Mouse (Mus musculus) embryonic facial prominence, embryonic 15.5 days (tissue): ENCODE measurements at regions not wholly inside any gene's neighbourhood (a gene's known extent, or its start where the extent isn't known, plus 50 kb on each side); places are given as distances from the start of the nearest gene placed in this dataset.

Experiments used
- ATAC-seq: fragments of 200-750 bp; cut with Nextera tagmentation; 2 replicates; pipeline ENCODE4 v1.8.0; 2017; ENCODE audit warnings: low read depth, moderate TSS enrichment; ENCODE audit not compliant: insufficient number of reproducible peaks, low FRiP score, low TSS enrichment
- H3K27ac ChIP-seq: fragments of 300-500 bp; sonication (generic); replicated peaks from 2 replicates; pipeline ENCODE4 v1.5.1; 2015; ENCODE audit warnings: mild to moderate bottlenecking, inconsistent platforms
- H3K27me3 ChIP-seq: fragments of 300-500 bp; sonication (generic); 2 replicates; pipeline ENCODE4 v1.6.1; 2015; ENCODE audit warnings: inconsistent platforms
- H3K36me3 ChIP-seq: fragments of 300-500 bp; sonication (generic); 2 replicates; pipeline ENCODE4 v1.6.1; 2015; ENCODE audit warnings: mild to moderate bottlenecking, inconsistent platforms
- H3K4me1 ChIP-seq: fragments of 300-500 bp; sonication (generic); 2 replicates; pipeline ENCODE4 v1.6.1; 2015; ENCODE audit warnings: inconsistent platforms
- H3K4me2 ChIP-seq: fragments of 300-500 bp; sonication (generic); replicated peaks from 2 replicates; pipeline ENCODE4 v1.6.1; 2015; ENCODE audit warnings: mild to moderate bottlenecking, inconsistent platforms
- H3K4me3 ChIP-seq: fragments of 300-500 bp; sonication (generic); replicated peaks from 2 replicates; pipeline ENCODE4 v1.5.1; 2015; ENCODE audit warnings: mild to moderate bottlenecking, inconsistent platforms
- H3K9ac ChIP-seq: fragments of 300-500 bp; sonication (generic); 2 replicates; pipeline ENCODE4 v1.6.1; 2015; ENCODE audit warnings: inconsistent platforms
- H3K9me3 ChIP-seq: fragments of 300-500 bp; sonication (generic); replicated peaks from 2 replicates; pipeline ENCODE4 v1.6.1; 2016; ENCODE audit warnings: inconsistent platforms
- WGBS: fragments of 180-500 bp; shearing (Covaris S2); methylation state at CpG from one replicate; pipeline ENCODE4 v1.1.7; 2015; 5-methylcytosine and 5-hydroxymethylcytosine counted together

- Histone ChIP-seq H3K4me3 (no peak overlapping the region), H3K9ac (no peak overlapping the region), H3K27ac (no peak overlapping the region), H3K4me1 (peaks cover 40% of the 10 kb centered on the region), H3K36me3 (no peaks in the 10 kb centered on the region), H3K4me2 (no peak overlapping the region), H3K27me3 (no peaks in the 10 kb centered on the region; the same call in 1 of the 2 replicates), H3K9me3 (no peaks in the 10 kb centered on the region)
- WGBS = 41% methylated on average over 9 of the region's 9 CpGs
- no peak for ATAC-seq
Observed at GRCm38 (mm10) chr1:62905739-62906138, 202.7 kb downstream of the Nrp2 start.

- H3K27ac ChIP-seq = no peak overlapping the region
- ATAC-seq = no peak
Observed at GRCm38 (mm10) chr1:62907243-62907642, 204.2 kb downstream of the Nrp2 start.

More at GRCm38 (mm10) chr1:62907243-62907642, 204.2 kb downstream of the Nrp2 start:
- no peaks in the 10 kb centered on the region; the same call in 1 of the 2 replicates for H3K27me3 ChIP-seq
- WGBS = 67% methylated on average over 10 of the region's 10 CpGs
- no peaks in the 10 kb centered on the region for H3K9me3 ChIP-seq
- H3K4me3 ChIP-seq = no peak overlapping the region
- no peak overlapping the region for H3K4me2 ChIP-seq
- no peaks in the 10 kb centered on the region for H3K36me3 ChIP-seq
- H3K4me1 ChIP-seq = peaks cover 28% of the 10 kb centered on the region
- no peak overlapping the region for H3K9ac ChIP-seq
